Mouse (Mus musculus) neutrophil, adult 65 days (primary cell): ENCODE data around the gene Tbx15. TPM values are rescaled to one million over a fixed set of nuclear protein-coding genes. Genes with fewer than 3 reads are reported as not detected.

Source experiments
- total RNA-seq: library from RNA; stranded (reverse); gene quantifications from 2 replicates; pipeline ENCODE4 v1.2.4, GENCODE M21; 2023

Tbx15 gene
- not detected in 2 replicates for total RNA-seq

DNA sequence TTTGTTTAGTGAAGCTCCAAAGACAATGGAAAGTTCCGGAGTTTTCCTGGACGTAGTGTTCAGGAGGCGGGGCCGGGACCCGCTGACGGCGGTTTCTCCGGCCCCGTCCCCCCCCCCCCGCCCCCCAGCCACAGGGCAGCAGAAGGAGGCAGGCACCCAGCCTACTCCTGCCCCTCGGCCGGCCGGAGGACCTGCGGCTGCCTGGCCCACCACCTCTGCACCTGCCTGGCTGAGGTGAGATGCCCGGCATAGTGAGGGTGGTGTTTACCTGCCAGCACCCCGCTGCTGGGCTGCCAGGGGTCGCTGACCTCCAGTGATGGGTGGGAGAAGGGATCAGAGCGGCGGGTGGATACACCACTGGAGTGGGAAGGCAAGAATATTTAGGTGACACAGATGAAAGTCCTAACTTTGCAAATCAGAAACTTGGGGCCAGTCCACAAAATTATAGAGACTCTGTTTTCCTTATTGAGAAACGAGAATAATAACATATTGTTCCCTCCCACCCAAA, at the start of gene Tbx15:
Gene Tbx15, plus strand, starts transcription at position 169 of the 508 bp plus-strand sequence.

Other genes starting within 250 kb of the Tbx15 start
- gene Wars2, start 99.3 kb upstream of the Tbx15 start, total RNA-seq: 2.1 and 3.0 TPM in 2 replicates